In the genomic region with DNA sequence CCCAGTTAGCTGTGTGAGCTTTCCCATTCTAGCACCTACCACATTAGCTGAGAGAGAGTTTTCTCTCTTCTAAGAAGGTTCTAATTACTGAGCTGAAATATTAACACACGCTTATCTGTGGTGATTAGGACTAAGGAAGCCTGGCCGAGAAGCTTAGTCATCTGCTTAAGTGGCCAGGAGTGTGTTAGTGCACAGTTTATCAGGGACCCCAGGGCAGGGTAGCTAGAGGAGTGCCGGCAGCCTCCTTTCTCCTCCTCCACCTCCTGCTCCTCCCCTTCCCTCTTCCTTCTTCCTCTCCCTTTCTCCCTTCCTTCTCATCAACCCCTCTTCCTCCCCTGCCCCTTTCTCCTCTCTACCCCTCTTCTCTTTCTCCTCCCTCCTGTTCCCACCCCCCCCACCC, we compare ENCODE assay signal across 11 mouse cellular contexts. TPM values are rescaled to one million over a fixed set of nuclear protein-coding genes. Genes with fewer than 3 reads are reported as not detected.
A peak's percentile ranks its signal among the peaks of the same experiment; 100 is the strongest.
DNase-seq lines count a peak whose midpoint lies in the region; ATAC-seq and TF ChIP-seq lines count a peak whose summit lies in the region.
"Had no signal": no experiment of that assay in that cellular context is flagged by ENCODE, and none has a peak within 500 bp of the region (broad histone marks: within the 10 kb centered on the region; RNA-seq: fewer than 3 reads in every experiment).

No protein-coding gene starts in this region.

- H3K36me3 ChIP-seq in forebrain, embryonic 10.5 days (replicated peaks): peaks cover 30% of the 10 kb centered on the region
- H3K36me3 ChIP-seq in forebrain, embryonic 11.5 days (ENCODE audit: control insufficient read depth, insufficient read depth, low read length): no peaks in the 10 kb centered on the region; the same call in 1 of the 2 replicates
- no peaks in the 10 kb centered on the region for H3K36me3 ChIP-seq in lung, embryonic 15.5 days
- no peaks in the 10 kb centered on the region for H3K36me3 ChIP-seq in embryonic facial prominence, embryonic 12.5 days
- peaks cover 4% of the 10 kb centered on the region; the same call in 1 of the 2 replicates for H3K36me3 ChIP-seq in liver, postnatal 0 days (replicated peaks; ENCODE audit: insufficient read depth, low read length)

- H3K4me2 ChIP-seq in forebrain, embryonic 11.5 days (ENCODE audit: low read depth, low read length, severe bottlenecking): no peak overlapping the region
- no peak overlapping the region for H3K4me2 ChIP-seq in lung, embryonic 15.5 days
- H3K4me2 ChIP-seq in embryonic facial prominence, embryonic 12.5 days (replicated peaks): no peak overlapping the region
- H3K4me2 ChIP-seq in liver, postnatal 0 days (ENCODE audit: low read depth, low read length): no peak overlapping the region
- H3K4me2 ChIP-seq: limb, embryonic 15.5 days had no signal

- ATAC-seq in forebrain, embryonic 11.5 days (replicated peaks; ENCODE audit: low FRiP score): no peak
- ATAC-seq in lung, embryonic 15.5 days (ENCODE audit: borderline replicate concordance, extremely low read depth, low FRiP score, low TSS enrichment): no peak
- ATAC-seq in embryonic facial prominence, embryonic 12.5 days (ENCODE audit: insufficient number of reproducible peaks, insufficient read depth, low FRiP score, low TSS enrichment): no peak
- peak; percentile 39; the same call in 1 of the 2 replicates for ATAC-seq in liver, postnatal 0 days

- 69% methylated on average over 3 of the region's 3 CpGs for WGBS in forebrain, embryonic 10.5 days
- WGBS in forebrain, embryonic 11.5 days: 48% methylated on average over 3 of the region's 3 CpGs
- WGBS in lung, embryonic 15.5 days: 14% methylated on average over 3 of the region's 3 CpGs
- WGBS in embryonic facial prominence, embryonic 12.5 days: 37% methylated on average over 3 of the region's 3 CpGs
- 17% methylated on average over 3 of the region's 3 CpGs for WGBS in liver, postnatal 0 days (ENCODE audit: insufficient replicate concordance)

- peak overlapping the region; percentile 80 for H3K27ac ChIP-seq in forebrain, embryonic 10.5 days
- no peak overlapping the region for H3K27ac ChIP-seq in forebrain, embryonic 11.5 days (ENCODE audit: low read depth, low read length)
- H3K27ac ChIP-seq in lung, embryonic 15.5 days: peak overlapping the region; percentile 0; the same call in 1 of the 2 replicates
- 0 out of 2 replicates have a peak overlapping the region, but pooled peaks have one; percentile 64 for H3K27ac ChIP-seq in embryonic facial prominence, embryonic 12.5 days
- H3K27ac ChIP-seq in liver, postnatal 0 days (ENCODE audit: low read depth): peak overlapping the region; percentile 31

- H3K4me1 ChIP-seq in forebrain, embryonic 10.5 days: peaks cover 26% of the 10 kb centered on the region
- peaks cover 2% of the 10 kb centered on the region; the same call in 1 of the 2 replicates for H3K4me1 ChIP-seq in forebrain, embryonic 11.5 days (replicated peaks; ENCODE audit: control insufficient read depth, insufficient read depth, low read length)
- H3K4me1 ChIP-seq in lung, embryonic 15.5 days: peaks cover 48% of the 10 kb centered on the region
- peaks cover 17% of the 10 kb centered on the region; the same call in 1 of the 2 replicates for H3K4me1 ChIP-seq in embryonic facial prominence, embryonic 12.5 days
- H3K4me1 ChIP-seq in liver, postnatal 0 days (ENCODE audit: insufficient read depth): peaks cover 33% of the 10 kb centered on the region

- H3K9me3 ChIP-seq in forebrain, embryonic 10.5 days: no peaks in the 10 kb centered on the region
- H3K9me3 ChIP-seq in forebrain, embryonic 11.5 days (ENCODE audit: control insufficient read depth, low read length): no peaks in the 10 kb centered on the region
- no peaks in the 10 kb centered on the region for H3K9me3 ChIP-seq in lung, embryonic 15.5 days
- no peaks in the 10 kb centered on the region for H3K9me3 ChIP-seq in embryonic facial prominence, embryonic 12.5 days
- no peaks in the 10 kb centered on the region for H3K9me3 ChIP-seq in liver, postnatal 0 days (ENCODE audit: low read length)
- H3K9me3 ChIP-seq: limb, embryonic 15.5 days had no signal

- no peak overlapping the region; the same call in 1 of the 2 replicates for H3K9ac ChIP-seq in forebrain, embryonic 11.5 days (ENCODE audit: low read length)
- H3K9ac ChIP-seq in lung, embryonic 15.5 days: no peak overlapping the region
- no peak overlapping the region for H3K9ac ChIP-seq in embryonic facial prominence, embryonic 12.5 days
- no peak overlapping the region for H3K9ac ChIP-seq in liver, postnatal 0 days (replicated peaks)
- H3K9ac ChIP-seq: limb, embryonic 15.5 days had no signal

- no peak for DNase-seq in forebrain, embryonic 10.5 days (ENCODE audit: extremely low spot score, low spot score)
- DNase-seq in forebrain, embryonic 11.5 days (ENCODE audit: low spot score): no peak
- no peak for DNase-seq in lung, adult 18-20 months
- no peak for DNase-seq in liver, postnatal 0 days
- no peak for DNase-seq in gastrocnemius, postnatal 4 days (ENCODE audit: low spot score in 2 of 2)
- no peak for DNase-seq in left cerebral cortex, adult 18-20 months (ENCODE audit: low spot score in 2 of 2)
- DNase-seq: cerebellum, postnatal 36 days; heart, postnatal 4 days had no signal

- TF ChIP-seq CTCF in liver, postnatal 0 days (IDR thresholded peaks at IDR 0.05; ENCODE audit: low read depth): no peak

- no peaks in the 10 kb centered on the region for H3K27me3 ChIP-seq in forebrain, embryonic 10.5 days (ENCODE audit: poor library complexity, severe bottlenecking)
- H3K27me3 ChIP-seq in forebrain, embryonic 11.5 days (ENCODE audit: control insufficient read depth, insufficient read depth, low read length): no peaks in the 10 kb centered on the region
- no peaks in the 10 kb centered on the region for H3K27me3 ChIP-seq in lung, embryonic 15.5 days
- no peaks in the 10 kb centered on the region for H3K27me3 ChIP-seq in embryonic facial prominence, embryonic 12.5 days
- H3K27me3 ChIP-seq in liver, postnatal 0 days (ENCODE audit: insufficient read depth, low read length): no peaks in the 10 kb centered on the region
- H3K27me3 ChIP-seq: limb, embryonic 15.5 days had no signal

- no peak for TF ChIP-seq EP300 in liver, postnatal 0 days (IDR thresholded peaks at IDR 0.05; ENCODE audit: low read depth)

- H3K4me3 ChIP-seq in forebrain, embryonic 10.5 days: no peak overlapping the region
- no peak overlapping the region for H3K4me3 ChIP-seq in forebrain, embryonic 11.5 days (ENCODE audit: low read depth, low read length)
- no peak overlapping the region for H3K4me3 ChIP-seq in lung, embryonic 15.5 days
- no peak overlapping the region for H3K4me3 ChIP-seq in embryonic facial prominence, embryonic 12.5 days
- no peak overlapping the region for H3K4me3 ChIP-seq in liver, postnatal 0 days (ENCODE audit: low read depth, low read length)
- H3K4me3 ChIP-seq: limb, embryonic 15.5 days had no signal

RNA-seq across cellular contexts. Expression of a gene that starts 19.1 kb away (rescaled TPM):
- polyA plus RNA-seq in forebrain, embryonic 10.5 days (2016; fragmentation: Nextera tagmentation; extraction: Ambion mirVana): 40.7 and 40.9 TPM in 2 replicates
- polyA plus RNA-seq in forebrain, embryonic 11.5 days (2014; fragmentation: Nextera tagmentation; extraction: Ambion mirVana): 81.6 and 83.7 TPM in 2 replicates
- polyA plus RNA-seq in lung, embryonic 15.5 days (2015; fragmentation: Nextera tagmentation; extraction: Ambion mirVana): 55.3 and 62.5 TPM in 2 replicates
- polyA plus RNA-seq in embryonic facial prominence, embryonic 12.5 days (2016; fragmentation: Nextera tagmentation; extraction: Ambion mirVana): 66.2 and 66.8 TPM in 2 replicates
- 23.3 and 23.5 TPM in 2 replicates for polyA plus RNA-seq in liver, postnatal 0 days (2015; fragmentation: Nextera tagmentation; extraction: Ambion mirVana)
- 10 to 100 TPM; 47.4 to 54.6 TPM for total RNA-seq in gastrocnemius, postnatal 4 days (2021)
- total RNA-seq in left cerebral cortex, adult 18-20 months (2021): 10 to 100 TPM; 51.5 to 60.6 TPM
